Mouse (Mus musculus): ENCODE measurements around the gene Gm20547. TPM values are rescaled to one million over a fixed set of nuclear protein-coding genes. Genes with fewer than 3 reads are reported as not detected.

Gm20547 gene
- polyA plus RNA-seq, 1 experiment from 2014 or later = not detected

- CTCF ChIA-PET = no interaction called here
- ATAC-seq = no peak
Observed at GRCm38 (mm10) chr17:34858670-34859069, 23.2 kb downstream of the Gm20547 start.

GRCm38 (mm10) chr17:34855825-34856224 lies 26.0 kb downstream of the Gm20547 start:
- in situ Hi-C loops (cut with MboI; ENCODE audit: low pct_unique_long_range_greater_than_20kb) = loop anchor here (5.0 kb wide), 1 partner anchor 36 kb away; no protein-coding TSS in a partner anchor
- POLR2A ChIA-PET = interaction anchor here (0.6 to 0.8 kb wide), 3 partner anchors 43 to 821 kb away, joined by 3 to 4 read pairs (median 3); no protein-coding TSS in a partner anchor
- CTCF ChIA-PET = interaction anchor here (0.8 to 2.9 kb wide), 15 partner anchors 8 to 95 kb away, joined by 3 to 15 read pairs (median 5); partner anchors contain the start of gene Zbtb12
- no peaks in the 10 kb centered on the region for H3K27me3 ChIP-seq
- no peak for ATAC-seq
- no peak for TF ChIP-seq CTCF (IDR thresholded peaks at IDR 0.05)
- no peak for DNase-seq (ENCODE audit: low read depth, low spot score)

More at GRCm38 (mm10) chr17:34858670-34859069, 23.2 kb downstream of the Gm20547 start:
- POLR2A ChIA-PET = no interaction called here
- TF ChIP-seq CTCF (IDR thresholded peaks at IDR 0.05) = no peak
- no peaks in the 10 kb centered on the region for H3K27me3 ChIP-seq
- DNase-seq (ENCODE audit: low read depth, low spot score) = no peak
- in situ Hi-C loops (cut with MboI; ENCODE audit: low pct_unique_long_range_greater_than_20kb) = loop anchor here (5.0 kb wide), 1 partner anchor 34 kb away; no protein-coding TSS in a partner anchor

- in situ Hi-C loops (cut with MboI; ENCODE audit: low pct_unique_long_range_greater_than_20kb) = loop anchor here (5.0 kb wide), 1 partner anchor 38 kb away; no protein-coding TSS in a partner anchor
- H3K27me3 ChIP-seq = no peaks in the 10 kb centered on the region
- DNase-seq (ENCODE audit: low read depth, low spot score) (no peak), ATAC-seq (no peak)
- no peak for TF ChIP-seq CTCF (IDR thresholded peaks at IDR 0.05)
- POLR2A ChIA-PET = no interaction called here
- CTCF ChIA-PET = interaction anchor here (0.9 to 2.9 kb wide), 4 partner anchors 9 to 126 kb away, joined by 3 to 15 read pairs (median 5); partner anchors contain the start of gene Zbtb12
Observed at GRCm38 (mm10) chr17:34854761-34855160, 27.1 kb downstream of the Gm20547 start.

- POLR2A ChIA-PET = no interaction called here
- no peak for TF ChIP-seq CTCF (IDR thresholded peaks at IDR 0.05)
- DNase-seq (ENCODE audit: low read depth, low spot score) = no peak
- in situ Hi-C loops (cut with MboI; ENCODE audit: low pct_unique_long_range_greater_than_20kb) = no loop called here
- H3K27me3 ChIP-seq = no peaks in the 10 kb centered on the region
- ATAC-seq = no peak
- CTCF ChIA-PET = interaction anchor here (0.8 kb wide), 1 partner anchor 30 kb away, joined by 3 read pairs; no protein-coding TSS in a partner anchor
Observed at GRCm38 (mm10) chr17:34853511-34853910, 28.3 kb downstream of the Gm20547 start.

GRCm38 (mm10) chr17:34850517-34851125 lies 31.2 kb downstream of the Gm20547 start:
- H3K27me3 ChIP-seq = no peaks in the 10 kb centered on the region
- in situ Hi-C loops (cut with MboI; ENCODE audit: low pct_unique_long_range_greater_than_20kb) = no loop called here
- POLR2A ChIA-PET = interaction anchor here (0.8 kb wide), 1 partner anchor 339 kb away, joined by 3 read pairs; no protein-coding TSS in a partner anchor
- CTCF ChIA-PET = no interaction called here
- no peak for TF ChIP-seq CTCF (IDR thresholded peaks at IDR 0.05)
- DNase-seq (ENCODE audit: low read depth, low spot score) = no peak
- ATAC-seq = peak; percentile 25

GRCm38 (mm10) chr17:34849722-34850516 lies 31.9 kb downstream of the Gm20547 start, which contains the start of the genes Skiv2l and Nelfe:
Gene Skiv2l, minus strand, starts transcription at chr17:34850210.
Gene Nelfe, plus strand, starts transcription at chr17:34850391.
- no peaks in the 10 kb centered on the region for H3K27me3 ChIP-seq
- CTCF ChIA-PET = no interaction called here
- ATAC-seq = peak; percentile 85
- POLR2A ChIA-PET = interaction anchor here (1.1 kb wide), 1 partner anchor 50 kb away, joined by 3 read pairs; no protein-coding TSS in a partner anchor
- peak; percentile 71 for DNase-seq (ENCODE audit: low read depth, low spot score)
- in situ Hi-C loops (cut with MboI; ENCODE audit: low pct_unique_long_range_greater_than_20kb) = loop anchor here (10.0 kb wide), 1 partner anchor 395 kb away; the partner anchor contains the start of gene Ddx39b
- TF ChIP-seq CTCF (IDR thresholded peaks at IDR 0.05) = no peak

GRCm38 (mm10) chr17:34847615-34848014 lies 34.2 kb downstream of the Gm20547 start:
- TF ChIP-seq CTCF (IDR thresholded peaks at IDR 0.05) = no peak
- DNase-seq (ENCODE audit: low read depth, low spot score) = no peak
- H3K27me3 ChIP-seq = no peaks in the 10 kb centered on the region
- in situ Hi-C loops (cut with MboI; ENCODE audit: low pct_unique_long_range_greater_than_20kb) = loop anchor here (10.0 kb wide), 1 partner anchor 397 kb away; the partner anchor contains the start of gene Ddx39b
- ChIA-PET CTCF (no interaction called here), POLR2A (no interaction called here)
- ATAC-seq = no peak

- no peak for TF ChIP-seq CTCF (IDR thresholded peaks at IDR 0.05)
- no peak for DNase-seq (ENCODE audit: low read depth, low spot score)
Observed at GRCm38 (mm10) chr17:34847192-34847591, 34.6 kb downstream of the Gm20547 start.

GRCm38 (mm10) chr17:34844884-34845283 lies 37.0 kb downstream of the Gm20547 start:
- ChIA-PET POLR2A (no interaction called here), CTCF (no interaction called here)
- no peaks in the 10 kb centered on the region for H3K27me3 ChIP-seq
- in situ Hi-C loops (cut with MboI; ENCODE audit: low pct_unique_long_range_greater_than_20kb) = loop anchor here (10.0 kb wide), 1 partner anchor 400 kb away; the partner anchor contains the start of gene Ddx39b
- TF ChIP-seq CTCF (IDR thresholded peaks at IDR 0.05) = no peak
- ATAC-seq (no peak), DNase-seq (ENCODE audit: low read depth, low spot score) (no peak)

More at GRCm38 (mm10) chr17:34847192-34847591, 34.6 kb downstream of the Gm20547 start:
- POLR2A ChIA-PET = no interaction called here
- no peak for ATAC-seq
- CTCF ChIA-PET = no interaction called here
- in situ Hi-C loops (cut with MboI; ENCODE audit: low pct_unique_long_range_greater_than_20kb) = loop anchor here (10.0 kb wide), 1 partner anchor 398 kb away; the partner anchor contains the start of gene Ddx39b
- H3K27me3 ChIP-seq = no peaks in the 10 kb centered on the region

GRCm38 (mm10) chr17:34840736-34841307 lies 41.0 kb downstream of the Gm20547 start:
- ChIA-PET CTCF (no interaction called here), POLR2A (no interaction called here)
- no peak for ATAC-seq
- TF ChIP-seq CTCF (IDR thresholded peaks at IDR 0.05) = no peak
- in situ Hi-C loops (cut with MboI; ENCODE audit: low pct_unique_long_range_greater_than_20kb) = loop anchor here (10.0 kb wide), 1 partner anchor 404 kb away; the partner anchor contains the start of gene Ddx39b
- no peaks in the 10 kb centered on the region for H3K27me3 ChIP-seq
- no peak for DNase-seq (ENCODE audit: low read depth, low spot score)
